Mouse (Mus musculus): ENCODE measurements around the gene Nfkbib.

DNA sequence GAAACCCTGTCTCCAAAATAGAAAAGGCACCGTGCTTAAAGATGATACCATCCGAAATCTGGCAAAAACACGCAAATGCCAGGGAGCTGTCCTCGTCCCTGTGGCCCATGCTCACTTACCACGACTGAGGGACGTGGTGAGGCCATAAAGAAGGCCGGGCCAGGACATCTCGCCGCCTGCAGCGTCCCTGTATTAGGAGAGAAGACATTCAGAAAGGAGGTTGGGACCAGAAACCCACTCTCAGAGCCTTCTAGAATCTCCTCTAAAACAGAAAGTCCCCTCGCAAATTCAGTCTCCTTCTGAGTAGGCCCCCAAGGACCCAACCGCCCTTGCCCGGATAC is 26.0 kb downstream of the Nfkbib start:
- TF ChIP-seq CTCF (IDR thresholded peaks at IDR 0.05; ENCODE audit: low read depth) (no peak), EP300 (IDR thresholded peaks at IDR 0.05; ENCODE audit: low read depth) (no peak)

Data from liver, embryonic 14.5 days (tissue).